Mouse (Mus musculus) gonadal fat pad, adult 2 months (tissue): Measurements from ENCODE around the gene 1700016C15Rik. TPM values are rescaled to one million over a fixed set of nuclear protein-coding genes. Genes with fewer than 3 reads are reported as not detected.

Source experiments
- DNase-seq: peaks from one replicate; pipeline ENCODE4 v3.0.0-alpha.2; 2012; ENCODE audit warnings: low read depth
- polyA plus RNA-seq: library from polyadenylated mRNA; depleted of rRNA; stranded (reverse); fragments of >200 nt; gene quantifications from 2 replicates; pipeline ENCODE4 v1.2.3, GENCODE M21; 2012

1700016C15Rik gene
- polyA plus RNA-seq, 1 experiment = 0.26 TPM

DNA sequence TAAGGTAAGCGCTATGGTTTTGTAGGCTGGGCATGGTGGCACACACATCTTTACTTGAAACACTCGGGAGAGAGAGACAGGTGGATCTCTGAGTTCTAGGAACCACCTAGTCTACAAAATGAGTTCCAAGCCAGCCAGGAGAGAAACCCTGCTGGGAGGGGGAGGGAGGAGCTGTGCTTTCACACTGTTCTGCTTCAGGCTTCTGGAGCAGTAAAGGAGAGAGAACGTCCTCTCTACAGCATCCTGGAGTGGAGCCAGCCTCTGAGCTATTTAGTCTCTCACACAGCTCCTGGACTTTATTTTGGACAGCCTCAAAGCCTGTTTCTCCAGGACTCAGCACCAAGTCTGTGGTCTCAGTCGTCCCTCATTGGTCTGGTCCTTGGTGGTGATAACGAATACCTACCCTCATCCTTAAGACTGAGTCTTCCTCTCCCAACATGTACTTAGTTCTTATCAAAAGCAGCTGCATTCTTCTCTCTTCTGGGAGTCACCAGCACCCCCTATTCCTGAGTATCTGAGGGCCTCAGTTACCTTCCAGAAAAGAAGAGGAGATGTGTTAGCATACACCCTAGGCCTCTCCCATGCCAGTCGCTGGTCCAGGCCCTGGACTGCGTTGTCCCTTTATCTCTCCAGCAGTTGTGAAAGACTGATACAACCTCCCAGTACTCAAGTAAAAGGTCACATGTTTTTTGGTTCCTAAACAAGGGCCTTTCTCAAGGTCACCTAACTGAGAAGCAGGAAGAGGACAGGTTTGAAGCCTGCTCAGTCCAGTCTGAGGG lies 12.4 kb upstream of the 1700016C15Rik start:
- no peak for DNase-seq

- DNase-seq = no peak
Measured at GRCm38 (mm10) chr1:177718340-177719028, 11.1 kb upstream of the 1700016C15Rik start.

DNA sequence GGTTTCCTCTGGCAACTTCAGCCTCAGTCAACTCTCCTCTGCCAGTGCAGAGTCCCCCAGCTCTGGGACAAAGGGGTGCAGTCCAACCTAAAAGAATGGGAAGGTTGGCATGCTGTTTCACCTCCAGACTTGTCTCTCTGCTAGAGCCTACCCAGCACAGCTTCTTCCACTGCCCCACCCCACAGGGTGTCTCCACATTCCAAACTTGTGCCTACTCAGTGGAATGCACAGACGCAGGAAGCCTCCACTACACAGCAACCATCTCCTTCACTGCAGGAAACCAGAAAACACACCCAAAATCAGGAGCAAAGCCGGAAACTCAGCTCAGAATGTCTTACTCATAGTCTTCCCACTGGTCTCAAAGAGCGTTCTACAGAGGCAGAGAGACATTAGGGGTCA lies 10.6 kb upstream of the 1700016C15Rik start:
- DNase-seq = no peak

DNA sequence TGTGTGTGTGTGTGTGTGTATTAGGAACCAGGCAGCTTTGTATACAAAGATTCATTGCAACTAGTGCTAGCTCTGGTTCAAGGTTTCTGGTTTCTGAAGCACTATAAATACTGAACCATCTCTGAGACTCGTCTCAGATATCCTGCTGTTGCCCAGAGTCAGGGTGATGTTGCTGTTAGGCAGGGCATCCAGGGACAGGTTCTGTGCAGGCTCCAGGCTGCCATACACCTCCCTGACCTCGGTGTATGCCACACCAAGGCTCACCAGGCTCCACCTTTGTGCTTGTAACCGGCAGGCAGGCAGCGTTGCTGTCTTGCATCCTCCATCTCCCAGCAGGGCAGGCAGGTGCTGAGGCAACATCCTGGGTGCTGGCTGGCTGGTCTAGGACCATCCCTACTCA lies 5.8 kb upstream of the 1700016C15Rik start:
- no peak for DNase-seq

- DNase-seq = no peak
Measured at GRCm38 (mm10) chr1:177726870-177727269, 2.7 kb upstream of the 1700016C15Rik start.

DNA sequence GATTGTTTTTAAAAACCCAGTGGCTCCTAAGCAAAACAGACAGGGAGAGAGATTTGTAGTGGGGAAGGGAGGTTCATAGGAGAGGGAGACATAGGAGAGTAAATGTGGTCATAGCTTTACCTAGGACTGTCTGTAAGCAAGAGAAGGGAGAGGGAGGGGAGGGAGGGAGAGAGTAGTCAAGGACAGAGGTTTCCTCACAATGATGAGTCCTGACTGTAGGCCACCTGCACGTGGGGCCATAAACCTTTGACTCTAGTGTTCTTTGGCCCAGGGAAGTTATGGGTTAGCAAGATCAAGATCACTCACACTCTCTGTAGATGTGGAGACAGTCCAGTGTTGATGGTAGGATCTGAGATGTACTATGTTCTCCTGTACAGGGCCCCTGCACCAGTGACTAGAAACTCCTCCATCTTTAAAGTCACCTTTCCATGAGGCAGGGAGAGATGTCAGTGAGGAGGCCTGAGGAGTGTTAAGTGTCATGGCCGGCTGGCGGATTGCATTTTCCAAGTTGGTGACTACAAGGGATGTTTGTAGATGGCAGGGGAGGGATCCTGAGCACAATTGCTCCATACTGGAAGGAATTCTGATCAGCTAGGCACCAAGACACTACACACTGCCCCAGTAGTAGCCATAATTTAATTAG lies 1.6 kb upstream of the 1700016C15Rik start:
- DNase-seq = no peak

- DNase-seq = no peak
Measured at GRCm38 (mm10) chr1:177731973-177732372, 2.4 kb downstream of the 1700016C15Rik start.

DNA sequence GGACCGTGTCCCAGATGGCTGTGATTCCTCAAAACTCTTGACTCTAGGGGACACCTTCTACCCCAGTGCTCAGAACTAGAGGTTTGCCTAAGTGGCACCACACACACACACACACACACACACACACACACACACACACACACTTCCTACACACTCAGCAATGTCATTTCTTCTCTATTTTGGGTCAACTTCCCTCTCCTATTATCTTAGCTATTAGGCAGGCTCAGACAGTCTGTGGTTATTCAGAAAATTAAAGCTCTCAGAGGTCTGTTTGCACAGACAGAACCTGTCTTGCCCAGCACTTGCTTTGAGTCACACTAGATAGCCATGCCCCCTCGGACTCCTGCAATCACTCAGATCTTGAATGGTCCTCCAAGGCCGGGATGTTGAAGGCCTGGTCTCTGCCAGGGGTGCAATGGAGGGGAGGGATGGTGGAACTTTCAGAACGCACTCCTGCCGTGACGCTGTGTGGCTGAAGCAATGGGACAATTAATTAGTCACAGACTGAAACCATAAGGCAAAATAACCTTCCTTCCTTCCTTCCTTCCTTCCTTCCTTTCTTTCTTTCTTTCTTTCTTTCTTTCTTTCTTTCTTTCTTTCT lies 8.0 kb downstream of the 1700016C15Rik start:
- no peak for DNase-seq

GRCm38 (mm10) chr1:177740707-177741106 lies 11.1 kb downstream of the 1700016C15Rik start:
- no peak for DNase-seq

DNA sequence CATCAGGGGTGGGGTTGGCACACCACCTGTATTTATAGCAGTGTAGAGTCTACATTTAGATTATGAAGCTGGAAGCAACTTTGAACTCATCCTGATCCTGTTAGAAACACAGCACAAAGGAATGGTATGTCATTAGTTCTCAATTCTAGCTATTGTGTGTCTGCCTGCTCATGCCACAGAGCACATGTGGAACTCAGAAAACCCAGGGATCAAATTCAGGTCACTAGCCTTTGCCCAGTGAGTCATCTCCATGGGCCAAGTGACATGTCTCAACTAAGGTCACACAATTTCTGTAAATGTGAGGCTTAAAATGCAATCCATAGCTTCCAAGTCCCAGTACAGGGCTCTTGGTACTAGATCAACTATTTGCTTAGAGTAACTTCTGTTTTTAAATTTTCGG lies 12.5 kb downstream of the 1700016C15Rik start:
- DNase-seq = no peak

DNA sequence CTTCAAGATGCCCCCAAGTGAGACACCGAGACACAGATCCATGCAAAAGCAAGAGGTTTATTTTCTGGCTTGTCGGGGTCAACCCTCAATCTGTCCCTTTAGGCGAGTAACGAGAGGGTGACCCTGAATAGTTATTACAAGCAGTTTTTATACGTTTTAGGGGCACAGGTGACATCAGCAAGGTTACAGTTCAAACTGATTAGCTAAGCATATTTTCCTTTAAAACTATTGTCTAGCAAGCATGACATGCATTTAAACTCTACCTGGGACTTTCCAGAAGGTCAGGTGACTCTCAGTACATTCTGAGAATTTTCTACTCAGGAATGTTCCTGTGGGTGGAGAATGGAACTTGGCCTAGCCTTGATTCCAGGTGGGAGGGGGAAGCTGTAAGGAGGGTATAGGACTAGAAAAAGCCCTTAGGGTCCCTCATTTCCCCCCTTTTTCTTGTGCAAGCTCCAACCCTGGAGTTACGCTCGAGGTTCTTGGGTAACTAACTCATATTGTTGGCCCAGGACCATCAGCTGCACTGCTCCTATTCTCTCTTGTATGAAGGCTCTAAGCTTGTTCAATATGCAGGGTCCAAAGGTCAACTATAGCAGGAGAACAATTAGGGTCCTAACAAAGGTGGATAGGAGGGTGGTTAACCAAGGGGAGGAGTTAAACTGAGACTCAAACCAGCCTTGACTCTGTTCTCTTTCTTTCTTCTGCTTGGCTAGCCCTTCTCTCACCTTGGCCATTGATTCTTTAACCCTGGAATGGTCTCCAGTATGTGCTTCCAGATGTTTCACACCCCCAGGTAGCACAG lies 15.1 kb downstream of the 1700016C15Rik start:
- no peak for DNase-seq

DNA sequence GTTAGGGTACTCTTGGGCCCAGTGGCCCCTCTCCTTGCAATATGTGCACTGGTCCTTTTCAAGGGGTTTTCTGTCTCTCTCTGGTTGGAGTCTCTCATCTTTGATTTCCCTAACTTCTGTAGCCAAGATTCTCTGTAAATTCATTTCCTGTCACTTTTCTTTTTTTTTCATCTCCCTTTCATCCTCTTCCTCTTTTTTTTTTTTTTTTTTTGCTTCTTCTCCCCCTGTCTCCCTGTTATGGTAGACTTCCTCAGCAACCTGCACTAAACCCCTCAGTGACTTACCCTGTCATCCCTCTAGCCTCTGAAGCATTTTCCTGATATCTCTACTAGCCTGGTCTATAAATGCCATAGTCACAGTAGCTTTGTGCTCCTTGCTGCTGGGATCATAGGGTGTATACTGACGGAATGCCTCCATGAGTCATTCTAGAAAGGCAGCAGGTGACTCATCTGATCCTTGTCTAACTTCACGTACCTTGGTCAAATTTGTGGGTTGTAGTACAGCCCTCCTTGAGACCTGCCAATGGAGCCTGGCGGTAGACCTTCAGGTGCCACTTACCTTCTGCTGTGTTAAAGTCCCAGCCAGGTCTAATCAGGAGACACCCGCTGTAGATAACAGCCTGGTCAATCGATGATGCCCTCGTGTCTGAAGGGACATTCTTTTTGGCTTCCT lies 18.4 kb downstream of the 1700016C15Rik start:
- no peak for DNase-seq

- no peak for DNase-seq
Measured at GRCm38 (mm10) chr1:177753496-177753895, 23.9 kb downstream of the 1700016C15Rik start.

DNA sequence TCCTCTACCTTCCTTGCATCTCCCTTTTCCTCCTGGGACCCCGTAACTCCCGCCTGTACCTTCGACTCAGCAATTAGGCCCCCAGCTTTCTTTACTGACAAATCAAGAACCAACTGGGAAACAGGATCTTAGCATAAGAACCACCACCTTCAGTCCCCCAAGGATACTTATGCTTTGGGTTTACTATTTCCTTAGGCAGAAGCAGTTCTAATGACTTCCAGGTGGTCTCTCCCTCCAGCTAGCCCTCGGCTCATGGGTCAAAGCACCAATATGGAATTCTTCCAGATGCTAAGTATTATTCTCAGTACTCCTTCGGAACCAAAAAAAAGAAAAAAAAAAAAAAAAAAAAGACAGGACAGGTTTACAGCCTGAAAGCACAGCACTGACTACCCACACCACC lies 27.6 kb downstream of the 1700016C15Rik start:
- DNase-seq = no peak

DNA sequence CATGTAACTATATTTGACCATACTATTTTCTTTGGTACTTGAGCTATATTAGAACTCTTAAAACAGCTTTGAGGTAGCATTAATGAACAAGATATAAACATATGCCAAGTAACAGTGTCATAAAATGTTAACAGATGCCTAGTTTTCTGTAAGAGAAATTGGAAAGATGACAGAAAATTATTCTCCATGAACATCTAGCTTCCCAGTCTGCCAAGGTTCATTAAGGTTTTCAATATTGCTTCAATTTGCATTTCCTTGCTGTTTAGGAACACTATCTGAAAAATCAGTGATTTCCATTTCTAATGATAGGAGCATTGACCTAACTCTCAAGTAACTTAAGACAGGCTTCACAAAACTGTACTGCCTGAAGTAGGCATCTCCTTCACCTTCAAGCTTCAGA lies 39.3 kb downstream of the 1700016C15Rik start:
- no peak for DNase-seq

DNA sequence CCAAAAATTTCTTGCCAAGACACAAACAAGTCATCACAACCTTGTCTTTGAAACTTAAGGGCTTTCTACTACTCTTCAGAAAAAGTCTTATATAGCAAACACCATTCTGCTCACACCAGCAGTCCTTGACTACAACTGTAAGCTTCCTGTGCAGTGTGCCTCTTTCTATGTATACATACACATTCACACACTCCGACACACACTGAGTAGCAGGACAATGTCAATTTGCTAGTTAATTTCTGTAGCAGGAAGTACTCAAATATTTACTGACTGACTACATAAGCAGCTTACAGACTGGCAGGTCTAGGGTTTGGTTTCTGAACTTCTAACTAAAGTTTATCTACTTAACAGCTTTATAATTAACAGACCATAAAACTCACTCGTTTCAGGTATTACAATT lies 47.8 kb downstream of the 1700016C15Rik start:
- no peak for DNase-seq

DNA sequence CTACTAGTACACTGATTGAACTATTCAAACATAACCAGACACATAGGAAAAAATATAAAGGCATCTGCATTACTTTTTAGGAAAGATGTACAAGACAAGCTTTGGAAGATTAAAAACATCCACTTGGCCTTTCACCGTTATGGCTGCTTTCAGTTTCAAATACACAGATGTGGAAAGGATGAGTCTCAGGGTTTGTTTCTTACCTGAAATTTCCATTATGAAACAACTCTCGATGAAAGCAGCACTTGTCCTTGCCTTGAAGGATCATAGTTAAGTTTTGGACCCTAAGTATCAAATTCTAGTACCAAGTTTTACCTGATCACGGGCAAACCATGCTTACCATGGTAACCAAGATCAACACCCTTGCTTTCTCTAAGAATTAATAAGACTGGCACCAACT lies 63.2 kb downstream of the 1700016C15Rik start:
- no peak for DNase-seq

DNA sequence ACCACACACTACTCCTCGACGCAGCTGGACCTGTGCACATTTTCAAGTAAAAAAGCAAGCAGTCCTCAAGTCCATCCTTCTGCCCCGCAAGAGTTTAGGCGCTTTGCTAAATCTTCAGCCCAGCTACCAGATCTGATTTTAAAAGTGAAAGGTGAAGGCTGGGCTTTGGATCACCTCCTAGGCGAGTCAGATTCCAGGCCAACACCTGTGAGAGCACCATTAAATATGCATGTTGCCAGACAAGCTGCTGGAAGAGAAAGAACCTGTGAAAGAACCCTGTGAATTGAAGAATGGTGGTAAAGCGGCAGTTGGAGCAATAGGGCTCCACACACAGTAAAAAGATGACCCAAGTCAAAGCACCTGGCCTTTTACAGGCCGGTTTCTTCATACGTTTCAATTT lies 65.3 kb downstream of the 1700016C15Rik start:
- DNase-seq = no peak

DNA sequence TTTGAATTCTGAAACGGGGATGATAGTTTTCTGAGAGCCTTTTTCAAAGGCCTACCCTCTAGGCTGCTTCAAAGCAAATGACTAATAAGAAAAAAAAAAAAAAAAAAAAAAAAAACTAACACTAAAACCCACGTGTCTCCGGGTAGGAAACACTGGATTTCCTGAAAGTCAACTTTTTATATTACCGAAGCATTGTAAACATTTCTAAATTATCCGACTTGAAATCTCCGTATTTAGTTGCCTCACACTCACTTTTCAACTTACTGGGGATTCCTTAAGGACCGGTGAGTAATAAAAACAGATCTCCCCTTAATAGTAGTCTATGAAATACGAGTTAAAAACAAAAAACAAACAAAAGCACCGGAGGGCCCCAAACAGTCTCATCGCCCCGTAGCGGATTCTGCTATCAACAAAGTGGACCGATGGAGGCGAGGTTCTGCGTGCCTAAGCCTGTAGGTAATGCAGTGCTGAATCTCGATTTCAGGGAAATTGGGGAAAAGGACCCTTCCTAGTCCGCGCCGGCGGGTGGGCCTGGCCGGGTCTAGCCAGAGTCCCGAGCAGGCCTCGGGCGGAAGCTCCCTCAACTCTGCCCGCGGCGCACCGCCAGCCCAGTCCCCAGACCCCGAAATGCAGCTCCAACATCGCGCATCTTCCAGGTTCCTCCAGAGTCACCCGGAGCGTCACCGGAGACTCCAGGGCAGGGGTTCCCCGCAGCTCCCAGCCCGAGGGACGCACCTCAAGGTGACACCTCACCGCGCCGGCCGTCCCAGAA lies 66.0 kb downstream of the 1700016C15Rik start:
- no peak for DNase-seq
